Mouse (Mus musculus): ENCODE measurements at regions not wholly inside any gene's neighbourhood (a gene's known extent, or its start where the extent isn't known, plus 50 kb on each side); places are given as distances from the start of the nearest gene placed in this dataset.

DNA sequence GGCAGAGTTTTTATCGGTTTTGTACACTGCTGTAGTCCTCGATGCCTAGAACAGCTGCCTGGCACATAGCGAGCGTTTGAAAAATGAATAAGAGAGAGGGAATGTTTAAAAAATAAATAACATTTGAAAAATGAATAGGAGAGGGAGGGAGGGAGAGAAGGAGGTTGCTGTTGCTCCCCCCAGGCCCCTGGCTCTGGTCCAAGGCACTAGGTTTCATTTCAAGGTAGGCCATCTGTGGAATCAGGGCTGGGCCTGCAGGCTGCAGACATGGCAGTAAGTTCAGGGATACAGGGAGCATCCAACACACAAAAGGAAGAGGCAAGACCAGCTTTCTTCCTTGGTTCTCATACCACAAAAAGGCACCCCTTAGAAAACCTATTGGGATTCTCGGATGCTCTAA is 156.5 kb downstream of the Cct6b start:
- TF ChIP-seq POLR2A (IDR thresholded peaks at IDR 0.05; ENCODE audit: insufficient read depth, low read length) = no peak
- TF ChIP-seq CTCF (IDR thresholded peaks at IDR 0.05; ENCODE audit: low read depth, low read length) = no peak
